Mouse (Mus musculus) embryonic facial prominence, embryonic 11.5 days (tissue): ENCODE measurements at regions not wholly inside any gene's neighbourhood (a gene's known extent, or its start where the extent isn't known, plus 50 kb on each side); places are given as distances from the start of the nearest gene placed in this dataset.
A peak's percentile ranks its signal among the peaks of the same experiment; 100 is the strongest.

Experiments used
- ATAC-seq: fragments of 200-750 bp; cut with Nextera tagmentation; replicated peaks from 2 replicates; pipeline ENCODE4 v1.8.0; 2017; ENCODE audit warnings: low read depth; ENCODE audit not compliant: insufficient number of reproducible peaks, low FRiP score, low TSS enrichment
- DNase-seq: peaks from one replicate; pipeline ENCODE4 v3.0.0-alpha.2; 2015; ENCODE audit warnings: low spot score
- H3K27ac ChIP-seq: fragments of 300-500 bp; sonication (generic); replicated peaks from 2 replicates; pipeline ENCODE4 v1.5.1; 2014; ENCODE audit warnings: mild to moderate bottlenecking, low read depth, low read length, control low read depth
- H3K27me3 ChIP-seq: fragments of 300-500 bp; sonication (generic); 2 replicates; pipeline ENCODE4 v1.6.1; 2014; ENCODE audit warnings: mild to moderate bottlenecking, low read length, moderate library complexity, mixed read lengths; ENCODE audit not compliant: control insufficient read depth, insufficient read depth
- H3K36me3 ChIP-seq: fragments of 300-500 bp; sonication (generic); replicated peaks from 2 replicates; pipeline ENCODE4 v1.6.1; 2014; ENCODE audit warnings: low read depth, mild to moderate bottlenecking, low read length, moderate library complexity, mixed read lengths; ENCODE audit not compliant: control insufficient read depth, insufficient read depth
- H3K4me1 ChIP-seq: fragments of 300-500 bp; sonication (generic); 2 replicates; pipeline ENCODE4 v1.6.1; 2014; ENCODE audit warnings: low read length, mixed read lengths; ENCODE audit not compliant: control insufficient read depth, insufficient read depth
- H3K4me2 ChIP-seq: fragments of 300-500 bp; sonication (generic); 2 replicates; pipeline ENCODE4 v1.6.1; 2014; ENCODE audit warnings: low read depth, mild to moderate bottlenecking, control low read depth, low read length, moderate library complexity
- H3K4me3 ChIP-seq: fragments of 300-500 bp; sonication (generic); 2 replicates; pipeline ENCODE4 v1.5.1; 2014; ENCODE audit warnings: low read depth, low read length, control low read depth
- H3K9ac ChIP-seq: fragments of 300-500 bp; sonication (generic); replicated peaks from 2 replicates; pipeline ENCODE4 v1.6.1; 2014; ENCODE audit warnings: mild to moderate bottlenecking, control low read depth, low read length
- H3K9me3 ChIP-seq: fragments of 300-500 bp; sonication (generic); replicated peaks from 2 replicates; pipeline ENCODE4 v1.6.1; 2016; ENCODE audit warnings: mild to moderate bottlenecking, low read length, inconsistent platforms, mixed read lengths; ENCODE audit not compliant: control insufficient read depth
- WGBS: fragments of 180-500 bp; shearing (Covaris S2); extraction: QIAGEN DNeasy Blood & Tissue Kit; methylation state at CpG from one replicate; pipeline ENCODE4 v1.1.7; 2014; 5-methylcytosine and 5-hydroxymethylcytosine counted together

DNA sequence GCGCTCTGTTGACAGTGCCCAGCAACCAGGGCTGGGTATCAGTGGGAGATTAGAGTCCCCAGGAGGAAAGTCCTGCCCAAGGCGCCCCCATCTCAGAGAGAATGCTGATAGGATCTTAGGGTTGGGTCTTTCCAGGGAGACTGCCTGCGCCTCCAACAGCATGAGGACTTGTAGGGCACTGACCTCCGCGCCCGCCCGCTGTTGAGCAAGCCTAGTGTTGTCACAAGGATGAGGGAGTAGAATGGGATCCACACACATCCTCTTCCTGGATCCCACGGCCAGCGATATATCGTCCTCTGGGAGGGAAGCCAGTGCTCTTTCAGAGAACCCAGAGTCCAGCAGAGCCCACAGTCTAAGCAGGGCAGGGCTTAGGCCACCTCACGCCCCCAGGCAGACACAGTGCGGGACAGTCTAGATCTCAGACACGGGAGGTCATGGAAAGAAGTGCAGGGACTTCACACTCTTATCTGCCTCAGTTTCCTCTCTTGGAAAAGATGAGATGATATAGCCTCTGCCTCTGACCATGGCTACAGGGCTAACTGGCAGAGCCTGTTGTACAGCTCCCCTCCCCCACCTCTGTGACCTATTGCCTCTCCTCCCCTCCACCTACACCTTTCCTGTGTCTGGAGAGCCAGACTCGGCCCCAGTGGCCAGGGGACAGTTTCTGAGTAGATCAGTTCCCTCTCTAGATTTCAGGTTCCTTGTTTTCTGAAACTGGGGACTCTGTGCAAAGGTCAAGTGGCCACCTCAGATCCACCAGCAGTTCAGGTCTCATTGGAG is 52.0 kb upstream of the Dusp5 start:
- Histone ChIP-seq H3K36me3 (no peaks in the 10 kb centered on the region), H3K4me1 (no peaks in the 10 kb centered on the region), H3K4me3 (no peak overlapping the region), H3K27me3 (no peaks in the 10 kb centered on the region), H3K27ac (no peak overlapping the region), H3K9me3 (no peaks in the 10 kb centered on the region), H3K4me2 (no peak overlapping the region), H3K9ac (no peak overlapping the region)
- DNase-seq (no peak), ATAC-seq (no peak)
- 68% methylated on average over 14 of the region's 14 CpGs for WGBS

DNA sequence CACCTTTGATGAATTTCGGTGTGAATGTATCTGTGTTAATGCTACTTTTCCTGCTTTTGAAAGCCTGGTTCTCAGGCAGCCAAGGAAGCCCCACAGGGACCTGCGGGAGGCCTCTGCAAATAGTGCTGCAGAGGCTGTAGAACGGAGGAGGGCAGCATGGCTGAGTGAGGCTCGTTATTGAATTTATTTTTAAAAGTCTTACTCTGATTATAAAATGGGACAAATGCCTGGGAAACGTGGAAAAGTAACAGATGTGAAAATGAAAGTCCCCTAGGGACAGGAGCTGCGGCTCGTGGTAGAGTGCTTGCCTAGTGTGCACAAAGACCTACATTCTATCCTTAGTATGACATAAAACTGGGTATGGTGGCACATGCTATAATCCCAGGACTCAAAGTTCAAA is 59.7 kb upstream of the Dusp5 start:
- ATAC-seq, result no peak
- Histone ChIP-seq H3K36me3 (no peaks in the 10 kb centered on the region), H3K9me3 (no peaks in the 10 kb centered on the region), H3K27me3 (no peaks in the 10 kb centered on the region), H3K4me1 (no peaks in the 10 kb centered on the region), H3K4me3 (no peak overlapping the region), H3K27ac (no peak overlapping the region), H3K9ac (no peak overlapping the region), H3K4me2 (no peak overlapping the region)
- DNase-seq, result no peak
- WGBS, result 54% methylated on average over 7 of the region's 7 CpGs

DNA sequence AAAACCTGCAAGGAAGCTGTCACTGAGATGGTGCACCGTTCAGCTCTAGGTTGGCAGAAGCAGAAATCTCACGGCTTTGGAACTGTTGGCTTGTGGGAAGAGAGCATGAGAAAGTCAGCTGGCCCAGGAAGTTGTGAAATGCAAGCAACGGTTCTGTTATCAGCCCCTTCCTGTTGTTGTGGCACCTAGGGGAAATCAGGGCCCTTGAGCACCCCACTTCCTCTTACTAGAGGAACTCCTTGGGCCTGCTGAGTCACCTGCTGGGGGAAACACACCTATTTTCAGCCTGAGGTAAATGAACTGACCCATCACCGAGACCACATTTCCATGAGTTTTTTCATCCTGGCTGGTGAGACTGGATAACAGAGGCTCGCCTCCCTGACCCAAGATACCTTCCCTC is 64.2 kb upstream of the Dusp5 start:
- Histone ChIP-seq H3K36me3 (no peaks in the 10 kb centered on the region), H3K9ac (no peak overlapping the region), H3K27ac (no peak overlapping the region), H3K9me3 (no peaks in the 10 kb centered on the region), H3K4me2 (no peak overlapping the region), H3K4me1 (no peaks in the 10 kb centered on the region; the same call in 1 of the 2 replicates), H3K4me3 (no peak overlapping the region), H3K27me3 (no peaks in the 10 kb centered on the region; the same call in 1 of the 2 replicates)
- WGBS, result 85% methylated on average over 5 of the region's 5 CpGs
- DNase-seq (no peak), ATAC-seq (no peak)

DNA sequence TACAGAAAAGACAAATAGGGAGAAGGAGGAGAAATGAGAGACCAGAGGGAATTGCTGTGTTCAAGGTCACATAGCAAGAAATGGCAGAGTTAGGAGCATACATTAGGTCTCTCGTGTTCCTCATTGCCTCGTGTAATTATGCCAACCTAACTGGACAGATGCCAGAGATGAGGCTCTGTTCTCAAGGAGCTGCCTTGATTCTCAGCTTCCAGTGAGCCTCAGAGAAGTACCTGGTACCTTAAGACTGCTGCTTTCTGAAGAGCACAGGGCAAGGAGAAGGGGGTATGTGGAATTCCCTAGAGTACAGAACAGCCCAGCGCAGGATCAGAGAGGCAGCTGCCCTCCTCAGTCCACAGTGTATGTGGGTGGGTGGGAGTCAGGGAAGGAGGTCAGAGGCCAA is 64.8 kb upstream of the Dusp5 start:
- WGBS, result 75% methylated on average over 3 of the region's 3 CpGs
- ATAC-seq, result no peak

DNA sequence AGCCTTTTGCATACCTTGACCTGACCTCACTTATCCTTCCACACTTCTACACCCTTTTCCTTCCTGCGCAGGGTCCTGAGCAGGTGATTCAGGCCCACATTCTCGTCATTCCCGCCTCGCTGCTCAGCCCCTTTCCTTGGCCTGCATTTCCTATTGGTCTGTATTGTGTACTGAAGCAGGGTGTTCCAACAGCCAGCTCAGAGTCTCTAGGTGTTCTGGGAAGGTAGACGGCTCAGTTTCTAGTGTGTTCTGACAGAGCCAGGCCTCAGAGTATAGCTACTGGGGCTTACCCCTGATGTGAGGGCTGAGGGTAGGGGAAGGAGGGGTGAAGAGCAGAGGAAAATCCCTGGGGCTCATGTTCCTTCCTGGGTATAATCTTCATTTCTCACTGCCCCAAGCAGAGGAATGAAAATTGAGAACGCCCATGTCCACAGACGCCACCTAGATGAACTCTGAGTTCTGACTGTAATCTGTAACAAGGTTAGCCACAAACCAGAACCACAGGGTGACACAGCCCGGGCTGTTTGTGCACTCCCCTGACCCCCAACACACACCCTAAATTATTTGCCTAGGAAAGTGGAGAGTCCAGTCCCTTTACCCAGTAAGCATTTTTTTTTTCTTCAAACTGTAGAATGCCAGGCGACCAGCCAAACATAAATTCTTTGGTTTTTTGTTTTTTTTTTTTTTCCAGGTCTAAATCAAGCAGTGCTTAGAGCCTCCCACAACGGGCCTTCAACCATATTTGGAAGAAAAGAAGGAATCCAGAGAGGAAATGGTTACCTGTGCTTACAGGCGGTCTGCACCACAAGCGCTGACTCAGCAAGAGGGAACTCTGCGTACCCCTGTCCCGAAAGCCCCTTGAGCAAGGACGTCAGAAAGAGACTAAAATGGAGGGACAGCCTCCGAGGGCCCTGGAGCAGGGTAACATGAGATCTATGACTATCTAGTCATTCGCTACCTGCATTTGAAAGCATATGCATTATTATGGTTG is 67.6 kb upstream of the Dusp5 start:
- WGBS, result 60% methylated on average over 17 of the region's 17 CpGs
- H3K4me2 ChIP-seq, result no peak overlapping the region
- no peak overlapping the region for H3K4me3 ChIP-seq
- peaks cover 3% of the 10 kb centered on the region; the same call in 1 of the 2 replicates for H3K4me1 ChIP-seq
- ATAC-seq (no peak), DNase-seq (no peak)
- H3K9me3 ChIP-seq, result no peaks in the 10 kb centered on the region
- no peak overlapping the region for H3K27ac ChIP-seq
- H3K36me3 ChIP-seq, result no peaks in the 10 kb centered on the region
- H3K9ac ChIP-seq, result no peak overlapping the region
- no peaks in the 10 kb centered on the region; the same call in 1 of the 2 replicates for H3K27me3 ChIP-seq

More for the DNA sequence above, 64.8 kb upstream of the Dusp5 start:
- Histone ChIP-seq H3K9me3 (no peaks in the 10 kb centered on the region), H3K36me3 (no peaks in the 10 kb centered on the region), H3K4me2 (no peak overlapping the region), H3K9ac (no peak overlapping the region), H3K4me1 (no peaks in the 10 kb centered on the region; the same call in 1 of the 2 replicates), H3K27me3 (no peaks in the 10 kb centered on the region; the same call in 1 of the 2 replicates), H3K4me3 (no peak overlapping the region), H3K27ac (no peak overlapping the region)
- no peak for DNase-seq

DNA sequence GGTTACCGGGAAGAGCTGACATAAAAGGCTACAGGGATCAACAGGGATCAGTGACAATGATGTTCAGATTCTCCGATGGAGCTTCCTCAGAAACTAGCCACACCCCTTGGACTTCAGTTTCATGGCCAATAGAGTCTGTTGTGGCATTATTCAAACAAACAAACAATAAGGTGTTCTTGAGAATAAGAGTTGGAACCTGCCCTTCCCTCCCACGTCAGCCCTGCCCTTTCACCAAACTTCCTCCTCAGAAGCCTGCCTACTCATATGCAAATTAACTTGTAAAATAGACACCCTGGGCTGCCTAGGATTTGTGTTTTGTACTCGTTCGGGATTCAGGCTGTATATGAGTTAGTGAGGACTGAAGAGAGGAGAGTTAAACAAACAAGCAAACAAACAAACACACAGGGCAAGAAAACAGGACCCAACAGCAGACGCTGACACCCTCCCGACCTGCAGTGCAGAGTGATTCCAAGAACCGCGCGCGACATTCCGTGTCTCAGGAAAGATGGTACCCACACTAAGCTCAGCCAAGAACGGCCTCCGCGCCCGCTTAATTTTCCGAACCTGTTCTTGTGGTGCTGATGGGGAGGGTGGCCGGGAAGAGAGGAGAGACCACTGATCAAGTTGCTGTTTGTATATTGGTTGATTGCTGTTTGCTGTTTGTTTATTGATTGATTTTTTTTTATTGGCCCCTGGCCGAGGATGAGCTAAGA is 68.4 kb upstream of the Dusp5 start:
- ATAC-seq, result no peak
- Histone ChIP-seq H3K4me2 (no peak overlapping the region), H3K4me3 (no peak overlapping the region), H3K27ac (no peak overlapping the region), H3K9me3 (no peaks in the 10 kb centered on the region), H3K4me1 (peaks cover 3% of the 10 kb centered on the region; the same call in 1 of the 2 replicates), H3K36me3 (no peaks in the 10 kb centered on the region), H3K27me3 (no peaks in the 10 kb centered on the region; the same call in 1 of the 2 replicates), H3K9ac (no peak overlapping the region)
- WGBS, result 8% methylated on average over 19 of the region's 19 CpGs
- DNase-seq, result no peak

DNA sequence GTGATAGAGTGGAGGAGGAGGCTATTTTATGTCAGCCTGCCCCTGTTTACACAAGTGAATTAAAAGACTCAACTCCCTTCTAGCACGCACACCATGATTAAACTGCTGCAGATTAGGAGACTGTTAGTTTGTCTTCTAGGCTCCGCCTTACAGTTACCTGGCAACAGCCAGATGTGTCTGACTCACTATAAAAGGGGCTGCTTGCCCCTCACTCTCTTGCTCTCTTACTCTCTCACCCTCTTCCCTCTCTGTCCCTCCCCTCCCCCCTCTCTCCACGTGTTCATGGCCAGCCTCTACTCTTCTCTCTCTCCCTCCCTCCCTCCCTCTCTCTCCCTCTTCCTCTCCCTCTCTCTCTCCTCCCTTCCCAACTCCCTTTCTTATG is 69.0 kb upstream of the Smndc1 start:
- WGBS, result 14% methylated on average over 3 of the region's 3 CpGs
- H3K27me3 ChIP-seq, result no peaks in the 10 kb centered on the region; the same call in 1 of the 2 replicates
- H3K4me3 ChIP-seq, result no peak overlapping the region
- peak; percentile 52 for DNase-seq
- no peak overlapping the region; the same call in 1 of the 2 replicates for H3K4me2 ChIP-seq
- no peaks in the 10 kb centered on the region for H3K9me3 ChIP-seq
- no peak overlapping the region for H3K9ac ChIP-seq
- no peaks in the 10 kb centered on the region for H3K36me3 ChIP-seq
- 0 out of 2 replicates have a peak, but pooled peaks have one; percentile 49 for ATAC-seq
- no peak overlapping the region for H3K27ac ChIP-seq
- peaks cover 3% of the 10 kb centered on the region; the same call in 1 of the 2 replicates for H3K4me1 ChIP-seq
